Mouse (Mus musculus) embryo, embryonic 10.5 days (tissue): ENCODE data around the gene Gm13539.
"Not testable (repeated sequence)": the region's sequence is repeated elsewhere in the genome, so short reads cannot be mapped to it uniquely, and the experiment has no call there.

ENCODE experiments used
- DNase-seq: peaks from one replicate; pipeline ENCODE4 v3.0.0-alpha.2; 2015; ENCODE audit warnings: low spot score

Gm13539 gene

GRCm38 (mm10) chr2:25781957-25782356 is at the start of gene Gm13539:
Gm13539 (plus strand) TSS chr2:25782257.
- no peak for DNase-seq

- no peak for DNase-seq
These were observed 48.7 kb upstream of the Gm13539 start for GRCm38 (mm10) chr2:25733199-25733930.

- not testable (repeated sequence) for DNase-seq
These were observed 45.3 kb upstream of the Gm13539 start, which contains the start of gene Obp2b for GRCm38 (mm10) chr2:25736709-25737108. Obp2b (plus strand) TSS chr2:25737009.

- no peak for DNase-seq
These were observed 40.4 kb upstream of the Gm13539 start for GRCm38 (mm10) chr2:25741671-25742070.

- no peak for DNase-seq
These were observed 27.9 kb upstream of the Gm13539 start for GRCm38 (mm10) chr2:25754201-25754600.

GRCm38 (mm10) chr2:25758064-25758625 is 23.9 kb upstream of the Gm13539 start:
- no peak for DNase-seq

GRCm38 (mm10) chr2:25765269-25765668 is 16.8 kb upstream of the Gm13539 start, which contains the start of gene Lcn3:
Lcn3 (plus strand) TSS chr2:25765569.
- no peak for DNase-seq

- no peak for DNase-seq
These were observed 14.3 kb upstream of the Gm13539 start for GRCm38 (mm10) chr2:25767764-25768163.

- no peak for DNase-seq
These were observed 8.6 kb upstream of the Gm13539 start for GRCm38 (mm10) chr2:25773507-25773906.

GRCm38 (mm10) chr2:25774640-25775039 is 7.4 kb upstream of the Gm13539 start:
- no peak for DNase-seq

GRCm38 (mm10) chr2:25775991-25776390 is 6.1 kb upstream of the Gm13539 start:
- DNase-seq: no peak

GRCm38 (mm10) chr2:25776717-25777116 is 5.3 kb upstream of the Gm13539 start, which contains the start of gene Lcn11:
Lcn11 (plus strand) TSS chr2:25777017.
- DNase-seq: no peak

GRCm38 (mm10) chr2:25779076-25779475 is 3.0 kb upstream of the Gm13539 start:
- no peak for DNase-seq

- no peak for DNase-seq
These were observed 1.1 kb upstream of the Gm13539 start for GRCm38 (mm10) chr2:25780921-25781320.

- DNase-seq: peak; percentile 31
These were observed 3.7 kb downstream of the Gm13539 start for GRCm38 (mm10) chr2:25785573-25786322.

GRCm38 (mm10) chr2:25789092-25789491 is 7.0 kb downstream of the Gm13539 start:
- no peak for DNase-seq

GRCm38 (mm10) chr2:25797635-25798034 is 15.6 kb downstream of the Gm13539 start:
- DNase-seq: no peak

- DNase-seq: no peak
These were observed 16.0 kb downstream of the Gm13539 start for GRCm38 (mm10) chr2:25798065-25798464.

GRCm38 (mm10) chr2:25811711-25812110 is 29.7 kb downstream of the Gm13539 start:
- no peak for DNase-seq

- no peak for DNase-seq
These were observed 31.3 kb downstream of the Gm13539 start for GRCm38 (mm10) chr2:25813364-25813763.

- not testable (repeated sequence) for DNase-seq
These were observed 33.7 kb downstream of the Gm13539 start, which contains the start of gene Glt6d1 for GRCm38 (mm10) chr2:25815748-25816147. Glt6d1 (minus strand) TSS chr2:25815848.

- DNase-seq: no peak
These were observed 40.7 kb downstream of the Gm13539 start, which contains the start of gene Lcn9 for GRCm38 (mm10) chr2:25822806-25823205. Lcn9 (plus strand) TSS chr2:25823153.

GRCm38 (mm10) chr2:25824751-25825150 is 42.7 kb downstream of the Gm13539 start:
- DNase-seq: no peak
